ENCODE assay signal across 18 mouse cellular contexts in genomic region chr4:65188921-65189485, GRCm38 (mm10).
DNase-seq lines count a peak whose midpoint lies in the region; ATAC-seq and TF ChIP-seq lines count a peak whose summit lies in the region.
"Had no signal": no experiment of that assay in that cellular context is flagged by ENCODE, and none has a peak within 500 bp of the region (broad histone marks: within the 10 kb centered on the region; RNA-seq: fewer than 3 reads in every experiment).

No protein-coding gene starts in this region.

- H3K36me3 ChIP-seq in lung, postnatal 0 days (ENCODE audit: insufficient read depth, low read length): no peaks in the 10 kb centered on the region
- no peaks in the 10 kb centered on the region for H3K36me3 ChIP-seq in kidney, adult 2 months (ENCODE audit: control insufficient read depth, insufficient read depth, low read length)
- H3K36me3 ChIP-seq in kidney, embryonic 16.5 days (ENCODE audit: insufficient read depth, low read length): no peaks in the 10 kb centered on the region
- no peaks in the 10 kb centered on the region for H3K36me3 ChIP-seq in stomach, embryonic 15.5 days
- H3K36me3 ChIP-seq: hindbrain, embryonic 10.5 days; intestine, embryonic 15.5 days; limb, embryonic 15.5 days; neural tube, embryonic 13.5 days had no signal

- no peak overlapping the region for H3K4me3 ChIP-seq in lung, postnatal 0 days (ENCODE audit: low read depth, low read length)
- no peak overlapping the region for H3K4me3 ChIP-seq in kidney, adult 2 months (ENCODE audit: insufficient read depth, low read depth, low read length)
- H3K4me3 ChIP-seq in kidney, embryonic 16.5 days (ENCODE audit: low read length): no peak overlapping the region
- H3K4me3 ChIP-seq in stomach, embryonic 15.5 days (replicated peaks): no peak overlapping the region
- H3K4me3 ChIP-seq: forebrain, embryonic 10.5 days; hindbrain, embryonic 10.5 days; intestine, embryonic 15.5 days; limb, embryonic 15.5 days; neural tube, embryonic 13.5 days had no signal

- no peak overlapping the region for H3K4me2 ChIP-seq in lung, postnatal 0 days (replicated peaks; ENCODE audit: low read depth, low read length)
- no peak overlapping the region for H3K4me2 ChIP-seq in kidney, embryonic 16.5 days (replicated peaks; ENCODE audit: low read depth, low read length)
- no peak overlapping the region for H3K4me2 ChIP-seq in stomach, embryonic 15.5 days
- H3K4me2 ChIP-seq: intestine, embryonic 15.5 days; limb, embryonic 15.5 days; neural tube, embryonic 13.5 days had no signal

- H3K27me3 ChIP-seq in lung, postnatal 0 days (replicated peaks; ENCODE audit: insufficient read depth, low read length): no peaks in the 10 kb centered on the region
- H3K27me3 ChIP-seq in kidney, adult 2 months (replicated peaks; ENCODE audit: control insufficient read depth, insufficient read depth, low read length): 0 out of 2 replicates have a peak, but pooled peaks cover 1% of the 10 kb centered on the region
- H3K27me3 ChIP-seq in kidney, embryonic 16.5 days (ENCODE audit: insufficient read depth, low read length): no peaks in the 10 kb centered on the region
- H3K27me3 ChIP-seq in stomach, embryonic 15.5 days (replicated peaks): no peaks in the 10 kb centered on the region
- H3K27me3 ChIP-seq: intestine, embryonic 15.5 days; limb, embryonic 15.5 days; neural tube, embryonic 13.5 days had no signal

- WGBS in lung, postnatal 0 days: 45% methylated on average over 6 of the region's 6 CpGs
- 39% methylated on average over 6 of the region's 6 CpGs for WGBS in kidney, adult 2 months
- WGBS in kidney, embryonic 16.5 days: 49% methylated on average over 6 of the region's 6 CpGs
- 60% methylated on average over 6 of the region's 6 CpGs for WGBS in stomach, embryonic 15.5 days

- no peak for TF ChIP-seq CTCF in lung, postnatal 0 days (IDR thresholded peaks at IDR 0.05)
- TF ChIP-seq CTCF in kidney, adult 2 months (conservative IDR thresholded peaks at IDR 0.05; ENCODE audit: insufficient read depth, insufficient read length, low read depth, low read length): no peak

- H3K27ac ChIP-seq in lung, postnatal 0 days (ENCODE audit: low read length): no peak overlapping the region
- no peak overlapping the region; the same call in 1 of the 2 replicates for H3K27ac ChIP-seq in kidney, adult 2 months (ENCODE audit: insufficient read depth, low read depth, low read length)
- H3K27ac ChIP-seq in kidney, embryonic 16.5 days (ENCODE audit: low read length): 0 out of 2 replicates have a peak overlapping the region, but pooled peaks have one; percentile 46
- no peak overlapping the region for H3K27ac ChIP-seq in stomach, embryonic 15.5 days
- H3K27ac ChIP-seq: forebrain, embryonic 10.5 days; hindbrain, embryonic 10.5 days; intestine, embryonic 15.5 days; limb, embryonic 15.5 days; neural tube, embryonic 13.5 days had no signal

- H3K9ac ChIP-seq in lung, postnatal 0 days (replicated peaks; ENCODE audit: low read depth): no peak overlapping the region
- no peak overlapping the region for H3K9ac ChIP-seq in kidney, embryonic 16.5 days (replicated peaks; ENCODE audit: low read length)
- no peak overlapping the region for H3K9ac ChIP-seq in stomach, embryonic 15.5 days
- H3K9ac ChIP-seq: intestine, embryonic 15.5 days; limb, embryonic 15.5 days; neural tube, embryonic 13.5 days had no signal

- no peaks in the 10 kb centered on the region for H3K4me1 ChIP-seq in lung, postnatal 0 days (ENCODE audit: insufficient read depth, low read depth, low read length)
- H3K4me1 ChIP-seq in kidney, adult 2 months (ENCODE audit: control insufficient read depth, insufficient read depth, low read length): peaks cover 3% of the 10 kb centered on the region; the same call in 1 of the 2 replicates
- no peaks in the 10 kb centered on the region; the same call in 1 of the 2 replicates for H3K4me1 ChIP-seq in kidney, embryonic 16.5 days (ENCODE audit: insufficient read depth, low read length)
- no peaks in the 10 kb centered on the region for H3K4me1 ChIP-seq in stomach, embryonic 15.5 days
- H3K4me1 ChIP-seq: forebrain, embryonic 10.5 days; hindbrain, embryonic 10.5 days; intestine, embryonic 15.5 days; limb, embryonic 15.5 days; neural tube, embryonic 13.5 days had no signal

- ATAC-seq in lung, postnatal 0 days: peak; percentile 67
- peak; percentile 93 for ATAC-seq in kidney, embryonic 16.5 days (ENCODE audit: low FRiP score, low TSS enrichment)
- 0 out of 2 replicates have a peak, but pooled peaks have one; percentile 22 for ATAC-seq in stomach, embryonic 15.5 days (ENCODE audit: insufficient read depth, low FRiP score, low read depth)
- ATAC-seq in frontal cortex, adult (ENCODE audit: low TSS enrichment): no peak
- ATAC-seq: intestine, embryonic 15.5 days had no signal

- no peaks in the 10 kb centered on the region for H3K9me3 ChIP-seq in lung, postnatal 0 days (ENCODE audit: low read length)
- H3K9me3 ChIP-seq in kidney, embryonic 16.5 days (ENCODE audit: low read length): no peaks in the 10 kb centered on the region
- H3K9me3 ChIP-seq in stomach, embryonic 15.5 days: no peaks in the 10 kb centered on the region
- H3K9me3 ChIP-seq: forebrain, embryonic 10.5 days; hindbrain, embryonic 10.5 days; intestine, embryonic 15.5 days; limb, embryonic 15.5 days; neural tube, embryonic 13.5 days had no signal

- peak; percentile 28 for DNase-seq in lung, postnatal 0 days (ENCODE audit: low spot score)
- DNase-seq in lung, postnatal 10 days: no peak
- DNase-seq in kidney, adult 2 months: peak; percentile 62
- DNase-seq in frontal cortex, adult 2 months (ENCODE audit: extremely low spot score in 1 of 2, low spot score in 1 of 2): no peak
- DNase-seq: adrenal gland, postnatal 14 days; cerebellum, adult 18-20 months; gastrocnemius, postnatal 25 days; layer of hippocampus, adult 9-11 months; spleen, adult 18-20 months; thymus, postnatal 4 days had no signal

- TF ChIP-seq EP300 in lung, postnatal 0 days (IDR thresholded peaks at IDR 0.05): no peak

- TF ChIP-seq POLR2A in kidney, adult 2 months (IDR thresholded peaks at IDR 0.05; ENCODE audit: low read depth, low read length): no peak

Comparison
In these comparisons a context has a peak if more than half of its experiments do, and no peak if none do; other contexts are left out.
1. DNase-seq: peak in lung, postnatal 0 days (single experiment) and kidney, adult 2 months (single experiment); none in lung, postnatal 10 days (single experiment) and frontal cortex, adult 2 months (0 of 2).